Mouse (Mus musculus) liver, adult 2 months (tissue): ENCODE data around the gene Ankrd65. TPM values are rescaled to one million over a fixed set of nuclear protein-coding genes. Genes with fewer than 3 reads are reported as not detected.
A peak's percentile ranks its signal among the peaks of the same experiment; 100 is the strongest.

Experiments used
- DNase-seq: peaks from one replicate; pipeline ENCODE4 v3.0.0-alpha.2; 2011; ENCODE audit warnings: low read depth, low spot score; ENCODE audit errors: extremely low read depth
- H3K27ac ChIP-seq: fragments of 200-500 bp; replicated peaks from 2 replicates; pipeline ENCODE4 v1.5.1; 2012; ENCODE audit warnings: low read depth, mild to moderate bottlenecking, control low read depth, inconsistent platforms, low read length; ENCODE audit not compliant: insufficient read depth
- H3K27me3 ChIP-seq: fragments of 200-500 bp; 2 replicates; pipeline ENCODE4 v1.6.1; 2012; ENCODE audit warnings: mild to moderate bottlenecking, moderate library complexity, low read length, inconsistent platforms; ENCODE audit not compliant: control insufficient read depth, insufficient read depth
- H3K36me3 ChIP-seq: fragments of 200-500 bp; 2 replicates; pipeline ENCODE4 v1.6.1; 2012; ENCODE audit warnings: low read length, inconsistent platforms; ENCODE audit not compliant: control insufficient read depth, insufficient read depth
- H3K4me1 ChIP-seq: fragments of 200-500 bp; 2 replicates; pipeline ENCODE4 v1.6.1; 2011; ENCODE audit warnings: low read length; ENCODE audit not compliant: control insufficient read depth, insufficient read depth
- H3K4me3 ChIP-seq: fragments of 200-500 bp; 2 replicates; pipeline ENCODE4 v1.5.1; 2011; ENCODE audit warnings: low read depth, mild to moderate bottlenecking, control low read depth, low read length, moderate library complexity; ENCODE audit not compliant: insufficient read depth
- H3K79me2 ChIP-seq: fragments of 200-500 bp; 2 replicates; pipeline ENCODE4 v1.6.1; 2012; ENCODE audit warnings: inconsistent platforms, mild to moderate bottlenecking, low read length, moderate library complexity; ENCODE audit not compliant: control insufficient read depth, insufficient read depth
- H3K9ac ChIP-seq: fragments of 200-500 bp; 2 replicates; pipeline ENCODE4 v1.6.1; 2012; ENCODE audit warnings: low read depth, mild to moderate bottlenecking, control low read depth, inconsistent platforms, low read length
- CTCF ChIP-seq: fragments of 200-500 bp; IDR thresholded peaks from 2 replicates; pipeline ENCODE4 v1.5.1; 2011; ENCODE audit warnings: low read depth, low read length, control low read depth
- POLR2A ChIP-seq: fragments of 200-500 bp; IDR thresholded peaks from 2 replicates; pipeline ENCODE4 v1.6.1; 2011; ENCODE audit warnings: low read length, control low read depth; ENCODE audit not compliant: insufficient read depth; ENCODE audit errors: extremely low read depth
- WGBS: fragments of 180-500 bp; shearing (Covaris S2); methylation state at CpG from one replicate; pipeline ENCODE4 v1.1.7; 2018; 5-methylcytosine and 5-hydroxymethylcytosine counted together
- polyA plus RNA-seq: library from polyadenylated mRNA; depleted of rRNA; stranded (reverse); fragments of >200 nt; gene quantifications from 2 replicates; pipeline ENCODE4 v1.2.3, GENCODE M21; 2012
- total RNA-seq: library from RNA; depleted of rRNA; stranded (reverse); fragments of >200 nt; gene quantifications from 2 replicates; pipeline ENCODE4 v1.2.3, GENCODE M21; 2014

The Ankrd65 gene
- total and polyA plus RNA-seq, 2 experiments: not detected

- TF ChIP-seq POLR2A (no peak), CTCF (no peak)
- Histone ChIP-seq H3K9ac (no peak overlapping the region), H3K4me1 (no peaks in the 10 kb centered on the region), H3K27me3 (no peaks in the 10 kb centered on the region), H3K4me3 (no peak overlapping the region), H3K36me3 (peaks cover 73% of the 10 kb centered on the region), H3K79me2 (no peaks in the 10 kb centered on the region), H3K27ac (no peak overlapping the region)
- 93% methylated on average over 16 of the region's 16 CpGs for WGBS
- DNase-seq: no peak
These were observed 33.2 kb downstream of the Ankrd65 start for GRCm38 (mm10) chr4:155823443-155823842.

DNA sequence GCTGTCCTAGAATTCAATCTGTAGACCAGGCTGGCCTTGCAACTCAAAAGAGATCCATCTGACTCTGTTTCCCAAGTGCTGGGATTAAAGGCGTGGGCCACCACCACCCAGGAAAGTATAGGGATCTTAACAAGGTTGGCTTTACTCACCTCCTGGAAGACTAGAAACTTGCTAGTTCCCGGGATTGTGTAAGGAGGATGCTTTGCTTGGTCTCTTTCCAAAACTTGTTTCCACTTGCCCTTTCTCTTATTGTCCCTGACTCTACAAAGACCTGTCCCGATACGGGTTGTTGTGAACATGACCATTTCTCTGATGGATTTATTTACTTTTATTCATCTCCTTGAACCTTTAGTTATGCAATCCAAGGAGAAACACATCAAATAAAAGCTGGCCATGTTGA lies 39.6 kb downstream of the Ankrd65 start:
- H3K27ac ChIP-seq: no peak overlapping the region
- no peak for TF ChIP-seq CTCF
- TF ChIP-seq POLR2A: no peak
- H3K9ac ChIP-seq: no peak overlapping the region
- H3K4me3 ChIP-seq: no peak overlapping the region
- DNase-seq: no peak
- WGBS: 86% methylated on average over 4 of the region's 4 CpGs
- H3K4me1 ChIP-seq: peaks cover 18% of the 10 kb centered on the region
- peaks cover 8% of the 10 kb centered on the region; the same call in 1 of the 2 replicates for H3K79me2 ChIP-seq
- H3K27me3 ChIP-seq: no peaks in the 10 kb centered on the region
- peaks cover 16% of the 10 kb centered on the region for H3K36me3 ChIP-seq

DNA sequence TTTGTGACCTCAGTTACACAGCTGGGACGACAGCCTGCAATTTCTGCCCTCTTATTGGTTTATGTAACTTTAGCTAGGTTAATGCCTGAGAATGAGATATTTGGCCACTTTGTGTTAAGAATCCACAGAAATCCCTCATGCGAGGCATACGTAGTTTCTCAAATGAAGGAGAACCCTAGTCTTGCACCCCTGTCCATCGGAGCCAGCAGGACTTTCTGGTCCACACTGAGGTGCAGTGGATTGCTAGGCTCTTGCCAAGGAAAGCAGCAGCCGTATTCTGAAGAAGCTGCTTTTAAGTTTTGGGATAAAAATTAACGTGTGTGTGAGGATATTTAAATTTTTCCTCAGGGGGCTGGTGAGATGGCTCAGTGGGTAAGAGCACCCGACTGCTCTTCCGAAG lies 40.4 kb downstream of the Ankrd65 start:
- Histone ChIP-seq H3K27ac (no peak overlapping the region; the same call in 1 of the 2 replicates), H3K79me2 (peaks cover 8% of the 10 kb centered on the region; the same call in 1 of the 2 replicates), H3K4me3 (no peak overlapping the region), H3K4me1 (peaks cover 18% of the 10 kb centered on the region), H3K27me3 (no peaks in the 10 kb centered on the region), H3K9ac (no peak overlapping the region), H3K36me3 (peaks cover 10% of the 10 kb centered on the region)
- 50% methylated on average over 8 of the region's 8 CpGs for WGBS
- DNase-seq: no peak
- TF ChIP-seq POLR2A (no peak), CTCF (no peak)

DNA sequence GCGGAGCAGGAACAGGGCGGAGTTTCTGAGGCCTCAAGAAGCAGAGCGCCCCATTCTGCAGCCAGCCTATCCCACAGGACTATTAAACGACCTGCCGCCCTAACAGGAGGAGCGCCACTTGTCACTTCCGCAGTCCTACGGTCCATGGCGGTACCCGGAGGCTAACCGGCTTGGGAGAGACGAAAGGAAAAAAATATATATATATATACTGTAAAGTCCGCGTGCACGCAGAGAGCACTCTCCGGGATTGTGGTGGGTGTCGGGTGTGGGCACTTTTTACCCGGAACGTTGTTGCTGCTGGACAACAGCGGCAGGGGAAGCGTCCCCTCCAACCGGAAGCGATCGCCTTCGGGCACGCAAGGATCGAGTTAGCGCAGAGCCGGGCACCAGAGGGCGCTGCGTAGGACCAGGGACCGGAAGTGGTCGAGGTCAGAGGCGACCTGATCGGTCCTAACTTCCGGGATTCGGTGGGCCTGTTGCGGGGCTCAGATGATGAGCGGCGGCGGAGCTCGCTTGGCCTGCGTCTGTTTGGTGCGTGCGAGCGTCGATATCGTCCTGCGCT lies 41.0 kb downstream of the Ankrd65 start, which contains the start of gene Aurkaip1:
Gene Aurkaip1, plus strand, starts transcription at position 68 of the 562 bp plus-strand sequence.
- Histone ChIP-seq H3K79me2 (peaks cover 8% of the 10 kb centered on the region; the same call in 1 of the 2 replicates), H3K4me1 (peaks cover 18% of the 10 kb centered on the region), H3K4me3 (peak within 1 kb of the TSS; percentile 92), H3K27me3 (no peaks in the 10 kb centered on the region), H3K27ac (peak within 1 kb of the TSS; percentile 76), H3K36me3 (peaks cover 9% of the 10 kb centered on the region), H3K9ac (peak within 1 kb of the TSS; percentile 94)
- TF ChIP-seq POLR2A (peak; percentile 73), CTCF (peak; percentile 87)
- WGBS: under 1% methylated on average over 49 of the region's 49 CpGs
- DNase-seq: peak; percentile 88

GRCm38 (mm10) chr4:155831831-155832230 lies 41.6 kb downstream of the Ankrd65 start:
- peak overlapping the region; percentile 92 for H3K4me3 ChIP-seq
- no peaks in the 10 kb centered on the region for H3K27me3 ChIP-seq
- TF ChIP-seq POLR2A (no peak), CTCF (no peak)
- no peak for DNase-seq
- peaks cover 6% of the 10 kb centered on the region for H3K36me3 ChIP-seq
- H3K79me2 ChIP-seq: peaks cover 8% of the 10 kb centered on the region; the same call in 1 of the 2 replicates
- H3K4me1 ChIP-seq: peaks cover 18% of the 10 kb centered on the region
- H3K27ac ChIP-seq: peak overlapping the region; percentile 76
- H3K9ac ChIP-seq: peak overlapping the region; percentile 94
- under 1% methylated on average over 25 of the region's 25 CpGs for WGBS

GRCm38 (mm10) chr4:155832321-155832720 lies 42.1 kb downstream of the Ankrd65 start:
- Histone ChIP-seq H3K79me2 (peaks cover 8% of the 10 kb centered on the region; the same call in 1 of the 2 replicates), H3K4me3 (peak overlapping the region; percentile 92), H3K27me3 (no peaks in the 10 kb centered on the region), H3K36me3 (peaks cover 5% of the 10 kb centered on the region), H3K4me1 (peaks cover 18% of the 10 kb centered on the region), H3K9ac (peak overlapping the region; percentile 94), H3K27ac (peak overlapping the region; percentile 76)
- DNase-seq: no peak
- TF ChIP-seq POLR2A (no peak), CTCF (no peak)
- 30% methylated on average over 10 of the region's 10 CpGs for WGBS
